In the genomic region with DNA sequence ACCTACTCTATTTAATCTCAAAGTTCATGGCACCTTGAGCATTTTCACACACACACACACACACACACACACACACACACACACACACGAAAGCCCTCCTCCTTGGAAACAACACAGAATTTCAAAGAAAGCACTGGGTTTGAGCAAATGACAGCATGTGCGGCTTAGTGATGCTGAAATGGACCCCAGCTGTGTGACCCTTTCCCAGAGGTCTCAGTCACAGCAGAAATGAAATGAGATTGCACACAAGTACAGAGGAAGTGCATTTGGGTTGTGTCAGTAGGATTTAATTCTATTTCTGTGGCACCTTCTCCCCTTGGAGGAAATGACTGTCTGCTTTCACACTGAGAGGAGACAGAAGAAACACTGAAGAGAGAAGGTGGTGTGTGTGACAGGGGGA, we compare ENCODE assay signal across 23 mouse cellular contexts. TPM values are rescaled to one million over a fixed set of nuclear protein-coding genes. Genes with fewer than 3 reads are reported as not detected.
DNase-seq lines count a peak whose midpoint lies in the region; ATAC-seq and TF ChIP-seq lines count a peak whose summit lies in the region.
"Had no signal": no experiment of that assay in that cellular context is flagged by ENCODE, and none has a peak within 500 bp of the region (broad histone marks: within the 10 kb centered on the region; RNA-seq: fewer than 3 reads in every experiment).

No protein-coding gene starts in this region.

- DNase-seq in heart, adult 11 months, result peak; percentile 60
- no peak for DNase-seq in heart, adult 8-10 months (ENCODE audit: low spot score)
- DNase-seq in layer of hippocampus, adult 2 months (ENCODE audit: low spot score in 2 of 2), result no peak
- no peak for DNase-seq in layer of hippocampus, postnatal 25 days (ENCODE audit: extremely low spot score in 1 of 2, low spot score in 1 of 2)
- DNase-seq in lung, adult 2 months, result no peak
- DNase-seq in embryonic facial prominence, embryonic 10.5 days (ENCODE audit: low spot score), result peak; percentile 25
- DNase-seq: adrenal gland, adult 8-10 months; cerebellum, adult 8-10 months; heart, postnatal 10 days; kidney, postnatal 25 days; liver; thymus, adult 18-20 months; thymus, postnatal 36 days had no signal

- no peak for TF ChIP-seq POLR2A in lung, adult 2 months (IDR thresholded peaks at IDR 0.05; ENCODE audit: borderline replicate concordance, extremely low read depth, low read depth, low read length)

- no peak overlapping the region for H3K4me3 ChIP-seq in layer of hippocampus, adult 2 months
- H3K4me3 ChIP-seq in lung, embryonic 15.5 days, result no peak overlapping the region
- H3K4me3 ChIP-seq in lung, adult 2 months (replicated peaks; ENCODE audit: extremely low read depth, low read depth, low read length), result no peak overlapping the region
- no peak overlapping the region for H3K4me3 ChIP-seq in embryonic facial prominence, embryonic 10.5 days
- H3K4me3 ChIP-seq: embryonic facial prominence, embryonic 15.5 days; heart, embryonic 12.5 days; limb, embryonic 10.5 days; liver, embryonic 15.5 days had no signal

- H3K27ac ChIP-seq in layer of hippocampus, adult 2 months, result peak overlapping the region; percentile 23; the same call in 1 of the 2 replicates
- H3K27ac ChIP-seq in lung, embryonic 15.5 days, result no peak overlapping the region
- H3K27ac ChIP-seq in embryonic facial prominence, embryonic 10.5 days (replicated peaks), result no peak overlapping the region
- H3K27ac ChIP-seq: embryonic facial prominence, embryonic 15.5 days; limb, embryonic 10.5 days; liver, embryonic 15.5 days had no signal

- H3K4me1 ChIP-seq in lung, embryonic 15.5 days, result peaks cover 6% of the 10 kb centered on the region; the same call in 1 of the 2 replicates
- H3K4me1 ChIP-seq in lung, adult 2 months (ENCODE audit: control insufficient read depth, insufficient read depth, low read length), result peaks cover 4% of the 10 kb centered on the region
- H3K4me1 ChIP-seq in embryonic facial prominence, embryonic 10.5 days, result peaks cover 24% of the 10 kb centered on the region
- H3K4me1 ChIP-seq: liver, embryonic 15.5 days had no signal

- 0 out of 2 replicates have a peak, but pooled peaks have one; percentile 46 for ATAC-seq in lung, embryonic 15.5 days (ENCODE audit: borderline replicate concordance, extremely low read depth, low FRiP score, low TSS enrichment)
- ATAC-seq: activated CD4-positive, CD25-positive, alpha-beta regulatory T cell, adult 4 months; forebrain, embryonic 14.5 days; intestine, postnatal 0 days had no signal

- no peaks in the 10 kb centered on the region for H3K27me3 ChIP-seq in lung, embryonic 15.5 days
- no peaks in the 10 kb centered on the region for H3K27me3 ChIP-seq in embryonic facial prominence, embryonic 10.5 days (replicated peaks; ENCODE audit: low read depth, poor library complexity, severe bottlenecking)
- H3K27me3 ChIP-seq: embryonic facial prominence, embryonic 15.5 days; heart, embryonic 12.5 days; liver, embryonic 15.5 days had no signal

- no peaks in the 10 kb centered on the region for H3K9me3 ChIP-seq in lung, embryonic 15.5 days
- peaks cover 4% of the 10 kb centered on the region; the same call in 1 of the 2 replicates for H3K9me3 ChIP-seq in embryonic facial prominence, embryonic 10.5 days
- H3K9me3 ChIP-seq: limb, embryonic 10.5 days; liver, embryonic 15.5 days had no signal

- 35% methylated on average over 2 of the region's 2 CpGs for WGBS in lung, embryonic 15.5 days
- WGBS in lung, adult 2 months, result 67% methylated on average over 2 of the region's 2 CpGs
- WGBS in embryonic facial prominence, embryonic 10.5 days, result 63% methylated on average over 2 of the region's 2 CpGs

- H3K36me3 ChIP-seq in lung, embryonic 15.5 days, result no peaks in the 10 kb centered on the region
- no peaks in the 10 kb centered on the region for H3K36me3 ChIP-seq in embryonic facial prominence, embryonic 10.5 days (replicated peaks)
- H3K36me3 ChIP-seq: embryonic facial prominence, embryonic 15.5 days; heart, embryonic 12.5 days; limb, embryonic 10.5 days; liver, embryonic 15.5 days had no signal

- no peak overlapping the region for H3K4me2 ChIP-seq in lung, embryonic 15.5 days
- H3K4me2 ChIP-seq: embryonic facial prominence, embryonic 15.5 days; heart, embryonic 12.5 days; liver, embryonic 15.5 days; midbrain, embryonic 11.5 days had no signal

- TF ChIP-seq CTCF in layer of hippocampus, adult 2 months (conservative IDR thresholded peaks at IDR 0.05), result no peak
- TF ChIP-seq CTCF in lung, adult 2 months (IDR thresholded peaks at IDR 0.05; ENCODE audit: insufficient read depth, low read length), result no peak

- no peak overlapping the region for H3K9ac ChIP-seq in lung, embryonic 15.5 days
- H3K9ac ChIP-seq: embryonic facial prominence, embryonic 15.5 days; heart, embryonic 12.5 days; liver, embryonic 15.5 days had no signal

RNA-seq across cellular contexts. Expression of a gene that starts 26.9 kb away (rescaled TPM):
- 10 to 100 TPM in 3 of 4 experiments, 1 to 10 TPM in 1; 8.6 to 12.2 (median 11.6) TPM for total RNA-seq in heart, adult 8-10 months (2022)
- total RNA-seq in layer of hippocampus, adult 2 months (2021), result 10 to 100 TPM; 13.7 to 16.7 TPM
- 10 to 100 TPM; 18.1 to 20.6 TPM for total RNA-seq in layer of hippocampus, postnatal 25 days (2021)
- 22.4 and 26.6 TPM in 2 replicates for polyA plus RNA-seq in lung, embryonic 15.5 days (2015; fragmentation: Nextera tagmentation; extraction: Ambion mirVana)
- 169 and 219 TPM in 2 replicates for polyA plus RNA-seq in lung, adult 2 months (2012; rRNA removed)
- polyA plus RNA-seq in embryonic facial prominence, embryonic 10.5 days (2016; fragmentation: Nextera tagmentation; extraction: Ambion mirVana), result 7.0 and 7.7 TPM in 2 replicates
- total RNA-seq: monocyte, adult 5-6 weeks had no signal
- polyA plus RNA-seq: activated CD4-positive, CD25-positive, alpha-beta regulatory T cell, adult 4 months had no signal

RNA-seq across cellular contexts. Expression of a gene that starts 54.4 kb away (rescaled TPM):
- total RNA-seq in heart, adult 8-10 months (2022), result 1 to 10 TPM; 3.5 to 5.1 (median 4.6) TPM
- 1 to 10 TPM in 1 of 2 experiments, under 1 TPM in 1; 0.88 to 1.2 TPM for total RNA-seq in layer of hippocampus, adult 2 months (2021)
- 1 to 10 TPM in 1 of 2 experiments, under 1 TPM in 1; 0.94 to 1.3 TPM for total RNA-seq in layer of hippocampus, postnatal 25 days (2021)
- 10.8 and 11.6 TPM in 2 replicates for polyA plus RNA-seq in lung, embryonic 15.5 days (2015; fragmentation: Nextera tagmentation; extraction: Ambion mirVana)
- polyA plus RNA-seq in lung, adult 2 months (2012; rRNA removed), result 3.0 and 3.1 TPM in 2 replicates
- polyA plus RNA-seq in embryonic facial prominence, embryonic 10.5 days (2016; fragmentation: Nextera tagmentation; extraction: Ambion mirVana), result 16.9 and 19.4 TPM in 2 replicates

Comparison
In these comparisons a context has a peak if more than half of its experiments do, and no peak if none do; other contexts are left out.
1. DNase-seq: peak in heart, adult 11 months (single experiment) and embryonic facial prominence, embryonic 10.5 days (single experiment); none in heart, adult 8-10 months (single experiment), layer of hippocampus, adult 2 months (0 of 2), layer of hippocampus, postnatal 25 days (0 of 2) and lung, adult 2 months (single experiment).